In genomic region chr7:122290165-122290564, GRCm38 (mm10) we compare ENCODE assay signal across 8 mouse cellular contexts. TPM values are rescaled to one million over a fixed set of nuclear protein-coding genes. Genes with fewer than 3 reads are reported as not detected.
A peak's percentile ranks its signal among the peaks of the same experiment; 100 is the strongest.
DNase-seq lines count a peak whose midpoint lies in the region; ATAC-seq lines count a peak whose summit lies in the region.

No protein-coding gene starts in this region.

- no peak overlapping the region for H3K9ac ChIP-seq in heart, embryonic 16.5 days (ENCODE audit: low read length)
- H3K9ac ChIP-seq in limb, embryonic 13.5 days = no peak overlapping the region
- H3K9ac ChIP-seq in neural tube, embryonic 12.5 days = peak overlapping the region; percentile 66; the same call in 1 of the 2 replicates

- H3K27me3 ChIP-seq in heart, embryonic 16.5 days (ENCODE audit: control insufficient read depth, insufficient read depth, low read length) = peaks cover 30% of the 10 kb centered on the region
- H3K27me3 ChIP-seq in limb, embryonic 13.5 days = peaks cover 65% of the 10 kb centered on the region
- peaks cover 42% of the 10 kb centered on the region for H3K27me3 ChIP-seq in neural tube, embryonic 12.5 days (replicated peaks)

- peak; percentile 34 for DNase-seq in adrenal gland, postnatal 14 days
- DNase-seq in adrenal gland, adult 18-20 months (ENCODE audit: low spot score in 2 of 2) = no peak
- DNase-seq in urinary bladder, postnatal 14 days (ENCODE audit: low spot score) = peak; percentile 21
- DNase-seq in urinary bladder, adult 2 months (ENCODE audit: low spot score) = no peak
- DNase-seq in thymus, postnatal 25 days = peak; percentile 93

- H3K9me3 ChIP-seq in heart, embryonic 16.5 days (replicated peaks; ENCODE audit: control insufficient read depth, low read length) = no peaks in the 10 kb centered on the region
- no peaks in the 10 kb centered on the region for H3K9me3 ChIP-seq in limb, embryonic 13.5 days
- H3K9me3 ChIP-seq in neural tube, embryonic 12.5 days = no peaks in the 10 kb centered on the region

- 9% methylated on average over 12 of the region's 12 CpGs for WGBS in heart, embryonic 16.5 days
- 8% methylated on average over 12 of the region's 12 CpGs for WGBS in limb, embryonic 13.5 days
- WGBS in neural tube, embryonic 12.5 days = 11% methylated on average over 12 of the region's 12 CpGs

- H3K36me3 ChIP-seq in heart, embryonic 16.5 days (ENCODE audit: control insufficient read depth, insufficient read depth) = no peaks in the 10 kb centered on the region
- no peaks in the 10 kb centered on the region for H3K36me3 ChIP-seq in limb, embryonic 13.5 days
- H3K36me3 ChIP-seq in neural tube, embryonic 12.5 days = no peaks in the 10 kb centered on the region; the same call in 1 of the 2 replicates

- no peak overlapping the region for H3K27ac ChIP-seq in heart, embryonic 16.5 days (ENCODE audit: low read length)
- H3K27ac ChIP-seq in limb, embryonic 13.5 days = no peak overlapping the region
- H3K27ac ChIP-seq in neural tube, embryonic 12.5 days = no peak overlapping the region

- 0 out of 2 replicates have a peak, but pooled peaks have one; percentile 4 for ATAC-seq in heart, embryonic 16.5 days (replicated peaks; ENCODE audit: extremely low read depth, insufficient read depth, low FRiP score)
- ATAC-seq in limb, embryonic 13.5 days (ENCODE audit: low FRiP score, low read depth) = no peak
- ATAC-seq in neural tube, embryonic 12.5 days (ENCODE audit: low FRiP score, low read depth) = peak; percentile 4; the same call in 1 of the 2 replicates

- H3K4me1 ChIP-seq in heart, embryonic 16.5 days (ENCODE audit: control insufficient read depth, insufficient read depth, low read length) = peaks cover 8% of the 10 kb centered on the region; the same call in 1 of the 2 replicates
- H3K4me1 ChIP-seq in limb, embryonic 13.5 days = peaks cover 15% of the 10 kb centered on the region; the same call in 1 of the 2 replicates
- peaks cover 17% of the 10 kb centered on the region for H3K4me1 ChIP-seq in neural tube, embryonic 12.5 days

- peak overlapping the region; percentile 91 for H3K4me2 ChIP-seq in heart, embryonic 16.5 days (ENCODE audit: low read depth, low read length)
- H3K4me2 ChIP-seq in limb, embryonic 13.5 days (replicated peaks) = peak overlapping the region; percentile 95
- H3K4me2 ChIP-seq in neural tube, embryonic 12.5 days (replicated peaks) = peak overlapping the region; percentile 91

- H3K4me3 ChIP-seq in heart, embryonic 16.5 days (ENCODE audit: low read length) = peak overlapping the region; percentile 68
- H3K4me3 ChIP-seq in limb, embryonic 13.5 days = peak overlapping the region; percentile 65
- peak overlapping the region; percentile 64 for H3K4me3 ChIP-seq in neural tube, embryonic 12.5 days

RNA-seq across cellular contexts. Expression of gene Prkcb, which starts 1.6 kb away (rescaled TPM):
- total RNA-seq in adrenal gland, postnatal 14 days (2021) = 7.5 and 24.1 TPM in 2 replicates
- 10 to 100 TPM; 12.4 to 18.9 TPM for total RNA-seq in adrenal gland, adult 18-20 months (2021)
- 121 and 158 TPM in 2 replicates for polyA plus RNA-seq in urinary bladder, adult 2 months (2012; rRNA removed)
- polyA plus RNA-seq in heart, embryonic 16.5 days (2015; fragmentation: Nextera tagmentation; extraction: Ambion mirVana) = 5.5 and 12.0 TPM in 2 replicates
- 5.5 and 5.9 TPM in 2 replicates for polyA plus RNA-seq in limb, embryonic 13.5 days (2015; fragmentation: Nextera tagmentation; extraction: Ambion mirVana)
- 22.3 and 24.5 TPM in 2 replicates for polyA plus RNA-seq in neural tube, embryonic 12.5 days (2016; fragmentation: Nextera tagmentation; extraction: Ambion mirVana)

Comparison
In these comparisons a context has a peak if more than half of its experiments do, and no peak if none do; other contexts are left out.
1. DNase-seq: peak in adrenal gland, postnatal 14 days (single experiment), urinary bladder, postnatal 14 days (single experiment) and thymus, postnatal 25 days (single experiment); none in adrenal gland, adult 18-20 months (0 of 2) and urinary bladder, adult 2 months (single experiment).
2. Peak in every context shown above with its lines, with median percentiles within 50 percentile points of each other: H3K4me2 ChIP-seq and H3K4me3 ChIP-seq.